Mouse (Mus musculus) CD4-positive, CD25-positive, alpha-beta regulatory T cell (primary cell): ENCODE data around the gene Brd3os. TPM values are rescaled to one million over a fixed set of nuclear protein-coding genes. Genes with fewer than 3 reads are reported as not detected.

ENCODE experiments used
- polyA plus RNA-seq: library from polyadenylated mRNA; unstranded; fragments of 100-300 nt; shearing (Covaris generic); gene quantifications from one replicate; pipeline ENCODE4 v1.2.1, GENCODE M21; 2017

Brd3os gene
- 0.18 TPM for polyA plus RNA-seq

GRCm38 (mm10) chr2:27441767-27442707 lies at the start of gene Brd3os:
Gene Brd3os, plus strand, starts transcription at chr2:27442324.

DNA sequence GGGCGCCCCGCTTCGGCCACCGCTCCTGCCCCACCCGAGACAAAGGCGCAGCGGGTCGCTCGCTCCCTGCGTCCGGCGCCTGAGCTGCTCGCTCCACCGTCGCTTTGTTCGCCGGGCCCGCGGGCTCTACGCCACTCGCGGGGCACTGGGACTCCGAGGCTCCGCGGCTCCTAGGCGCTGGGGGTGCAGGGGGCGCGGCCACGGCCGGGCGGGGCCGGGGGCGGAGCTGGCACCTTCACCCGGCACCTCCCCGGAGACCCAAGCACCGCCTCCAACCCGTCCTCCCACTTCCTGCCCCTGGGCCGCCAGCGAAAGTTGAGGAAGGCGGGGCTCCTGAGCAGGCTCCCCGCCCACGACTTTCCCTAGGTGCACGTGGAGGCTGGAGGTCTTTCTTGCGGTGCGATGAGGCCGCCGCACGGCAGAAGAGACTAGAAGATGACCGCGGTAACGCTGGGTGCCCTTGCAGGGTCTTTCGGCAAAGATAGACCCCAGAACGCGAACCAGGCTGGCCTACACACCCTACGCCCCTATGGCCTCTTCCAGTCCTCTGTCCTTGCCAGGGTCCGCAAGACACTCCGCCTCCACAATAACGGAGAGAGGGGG lies 15.2 kb upstream of the Brd3os start, which contains the start of gene Vav2:
Gene Vav2 (minus strand): TSS at position 179 of the 603 bp plus-strand sequence.

Other genes starting within 250 kb of the Brd3os start
- gene Sardh, start 194.0 kb upstream of the Brd3os start, polyA plus RNA-seq: 7.4 TPM
- gene Vav2, start 15.3 kb upstream of the Brd3os start, polyA plus RNA-seq: 33.0 TPM
- 49.5 TPM for gene Brd3, start 65.3 kb downstream of the Brd3os start, polyA plus RNA-seq
- gene Wdr5, start 72.8 kb downstream of the Brd3os start, polyA plus RNA-seq: 36.3 TPM
- gene Rxra, start 234.1 kb downstream of the Brd3os start, polyA plus RNA-seq: 12.5 TPM